Mouse (Mus musculus) forebrain, embryonic 13.5 days (tissue): ENCODE results near the gene Apol7e. TPM values are rescaled to one million over a fixed set of nuclear protein-coding genes. Genes with fewer than 3 reads are reported as not detected.

Experiments used
- ATAC-seq: fragments of 200-750 bp; cut with Nextera tagmentation; 2 replicates; pipeline ENCODE4 v1.8.0; 2017
- H3K27ac ChIP-seq: fragments of 300-500 bp; sonication (generic); 2 replicates; pipeline ENCODE4 v1.5.1; 2015; ENCODE audit warnings: inconsistent platforms, mild to moderate bottlenecking, moderate library complexity
- H3K27me3 ChIP-seq: fragments of 300-500 bp; sonication (generic); 2 replicates; pipeline ENCODE4 v1.6.1; 2015; ENCODE audit warnings: mild to moderate bottlenecking, inconsistent platforms
- H3K36me3 ChIP-seq: fragments of 300-500 bp; sonication (generic); 2 replicates; pipeline ENCODE4 v1.6.1; 2015; ENCODE audit warnings: mild to moderate bottlenecking, inconsistent platforms; ENCODE audit not compliant: poor library complexity, severe bottlenecking
- H3K4me1 ChIP-seq: fragments of 300-500 bp; sonication (generic); 2 replicates; pipeline ENCODE4 v1.6.1; 2015; ENCODE audit warnings: inconsistent platforms
- H3K4me2 ChIP-seq: fragments of 300-500 bp; sonication (generic); 2 replicates; pipeline ENCODE4 v1.6.1; 2015; ENCODE audit warnings: inconsistent platforms, mild to moderate bottlenecking, moderate library complexity
- H3K4me3 ChIP-seq: fragments of 300-500 bp; sonication (generic); 2 replicates; pipeline ENCODE4 v1.5.1; 2015; ENCODE audit warnings: mild to moderate bottlenecking, inconsistent platforms
- H3K9ac ChIP-seq: fragments of 300-500 bp; sonication (generic); 2 replicates; pipeline ENCODE4 v1.6.1; 2015; ENCODE audit warnings: mild to moderate bottlenecking, inconsistent platforms
- H3K9me3 ChIP-seq: fragments of 300-500 bp; sonication (generic); replicated peaks from 2 replicates; pipeline ENCODE4 v1.6.1; 2016; ENCODE audit warnings: inconsistent platforms
- WGBS: fragments of 180-500 bp; shearing (Covaris S2); methylation state at CpG from one replicate; pipeline ENCODE4 v1.1.7; 2015; 5-methylcytosine and 5-hydroxymethylcytosine counted together
- polyA plus RNA-seq: library from polyadenylated mRNA; unstranded; fragments of >200 nt; fragmentation: Nextera tagmentation; extraction: Ambion mirVana; gene quantifications from 2 replicates; pipeline ENCODE4 v1.2.1, GENCODE M21; 2015

The Apol7e gene
- polyA plus RNA-seq, 1 experiment from 2014 or later = not detected

GRCm38 (mm10) chr15:77761561-77762380, 63.1 kb downstream of the Apol7e start:
- ATAC-seq = no peak
- H3K4me1 ChIP-seq = no peaks in the 10 kb centered on the region
- H3K9me3 ChIP-seq = no peaks in the 10 kb centered on the region
- no peaks in the 10 kb centered on the region for H3K27me3 ChIP-seq
- H3K4me3 ChIP-seq = no peak overlapping the region
- peaks cover 69% of the 10 kb centered on the region for H3K36me3 ChIP-seq
- 79% methylated on average over 22 of the region's 22 CpGs for WGBS
- H3K9ac ChIP-seq = no peak overlapping the region
- no peak overlapping the region for H3K27ac ChIP-seq
- H3K4me2 ChIP-seq = no peak overlapping the region

- no peaks in the 10 kb centered on the region for H3K9me3 ChIP-seq
- H3K9ac ChIP-seq = no peak overlapping the region
- WGBS = 93% methylated on average over 16 of the region's 16 CpGs
- H3K4me1 ChIP-seq = no peaks in the 10 kb centered on the region
- no peaks in the 10 kb centered on the region for H3K27me3 ChIP-seq
- no peak overlapping the region for H3K4me2 ChIP-seq
- H3K27ac ChIP-seq = no peak overlapping the region
- peaks cover 82% of the 10 kb centered on the region for H3K36me3 ChIP-seq
- no peak overlapping the region for H3K4me3 ChIP-seq
- no peak for ATAC-seq
Measured at GRCm38 (mm10) chr15:77763050-77763449, 64.4 kb downstream of the Apol7e start.

GRCm38 (mm10) chr15:77763702-77764101, 65.0 kb downstream of the Apol7e start:
- Histone ChIP-seq H3K4me3 (no peak overlapping the region), H3K27me3 (no peaks in the 10 kb centered on the region), H3K27ac (no peak overlapping the region), H3K4me2 (no peak overlapping the region), H3K9me3 (no peaks in the 10 kb centered on the region), H3K9ac (no peak overlapping the region), H3K36me3 (peaks cover 88% of the 10 kb centered on the region), H3K4me1 (no peaks in the 10 kb centered on the region)
- WGBS = 93% methylated on average over 11 of the region's 11 CpGs
- ATAC-seq = no peak

DNA sequence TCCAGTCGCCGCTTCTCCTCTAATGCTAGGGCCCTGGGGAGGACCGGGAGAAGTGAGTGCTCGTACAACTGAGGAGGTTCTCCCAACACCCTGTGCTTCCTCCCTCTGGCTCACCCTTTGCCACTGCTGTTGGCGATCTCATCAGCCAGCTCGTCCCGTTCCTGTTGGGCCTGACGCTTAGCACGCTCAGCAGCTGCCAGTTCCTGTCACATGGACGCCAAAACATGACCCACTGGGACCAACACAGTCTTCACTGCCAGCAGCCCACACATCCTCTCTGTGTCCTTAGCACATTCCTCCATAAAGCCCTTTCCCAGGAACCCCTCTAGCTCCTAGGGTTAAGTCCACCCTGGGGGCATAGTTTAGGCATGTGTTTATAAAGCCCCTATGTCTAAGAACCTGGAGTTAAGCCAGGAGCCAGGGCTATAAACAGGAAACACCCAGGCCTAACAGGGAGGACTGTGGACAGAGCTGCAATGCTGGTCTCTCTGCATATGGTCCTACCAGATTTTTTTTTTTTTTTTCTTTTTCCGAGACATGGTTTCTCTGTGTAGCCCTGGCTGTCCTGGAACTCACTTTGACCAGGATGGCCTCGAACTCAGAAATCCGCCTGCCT, 65.8 kb downstream of the Apol7e start:
- no peak overlapping the region for H3K4me2 ChIP-seq
- no peak overlapping the region for H3K9ac ChIP-seq
- H3K27me3 ChIP-seq = no peaks in the 10 kb centered on the region
- H3K4me1 ChIP-seq = no peaks in the 10 kb centered on the region
- no peak for ATAC-seq
- H3K4me3 ChIP-seq = no peak overlapping the region
- H3K36me3 ChIP-seq = peaks cover 96% of the 10 kb centered on the region
- H3K27ac ChIP-seq = no peak overlapping the region
- H3K9me3 ChIP-seq = no peaks in the 10 kb centered on the region
- WGBS = 85% methylated on average over 13 of the region's 13 CpGs

DNA sequence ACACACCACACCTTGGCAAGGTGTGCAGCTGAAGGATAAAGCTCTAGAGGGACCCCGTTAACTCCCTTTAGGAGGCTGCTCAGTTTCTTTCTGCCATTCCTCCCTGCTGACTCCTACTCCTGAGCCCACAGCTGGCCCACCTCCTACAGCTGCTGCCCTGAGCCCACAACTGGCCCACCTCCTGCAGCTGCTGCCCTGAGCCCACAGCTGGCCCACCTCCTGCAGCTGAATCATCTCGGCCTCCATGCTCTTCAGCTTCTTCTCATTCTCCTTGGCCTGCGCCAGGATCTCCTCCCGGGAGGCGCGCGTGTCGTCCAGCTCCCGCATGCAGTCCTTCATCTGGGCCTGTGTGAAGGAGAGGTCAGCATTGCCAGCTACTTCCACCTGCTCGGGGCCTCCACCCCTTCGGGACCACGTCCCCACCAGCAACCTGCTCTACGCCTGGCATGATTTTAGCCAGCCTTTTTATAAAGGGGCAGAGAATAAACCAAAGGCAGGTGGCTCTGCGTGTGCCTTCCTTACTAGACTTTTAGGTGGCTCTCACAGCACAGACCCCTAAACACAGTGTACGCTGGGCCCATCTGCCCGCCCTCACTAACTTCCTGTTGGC, 66.9 kb downstream of the Apol7e start:
- no peaks in the 10 kb centered on the region for H3K9me3 ChIP-seq
- no peak overlapping the region for H3K4me2 ChIP-seq
- H3K27me3 ChIP-seq = no peaks in the 10 kb centered on the region
- H3K4me3 ChIP-seq = no peak overlapping the region
- H3K9ac ChIP-seq = no peak overlapping the region
- no peak overlapping the region for H3K27ac ChIP-seq
- peaks cover 100% of the 10 kb centered on the region for H3K36me3 ChIP-seq
- ATAC-seq = no peak
- no peaks in the 10 kb centered on the region for H3K4me1 ChIP-seq
- WGBS = 96% methylated on average over 16 of the region's 16 CpGs

- no peak for ATAC-seq
- Histone ChIP-seq H3K36me3 (peaks cover 100% of the 10 kb centered on the region), H3K27ac (no peak overlapping the region), H3K27me3 (no peaks in the 10 kb centered on the region), H3K9me3 (no peaks in the 10 kb centered on the region), H3K4me3 (no peak overlapping the region), H3K9ac (no peak overlapping the region), H3K4me1 (no peaks in the 10 kb centered on the region), H3K4me2 (no peak overlapping the region)
- 92% methylated on average over 11 of the region's 11 CpGs for WGBS
Measured at GRCm38 (mm10) chr15:77766981-77767380, 68.3 kb downstream of the Apol7e start.

Other genes starting within 250 kb of the Apol7e start
- gene Apol10a, start 221.8 kb upstream of the Apol7e start, polyA plus RNA-seq = not detected in 2 replicates
- not detected in 2 replicates for gene Apol11a, start 190.6 kb upstream of the Apol7e start, polyA plus RNA-seq
- not detected in 2 replicates for gene Apol7c, start 165.5 kb upstream of the Apol7e start, polyA plus RNA-seq
- not detected in 2 replicates for gene 1700025B11Rik, start 137.0 kb upstream of the Apol7e start, polyA plus RNA-seq
- 0.09 TPM in 1 of 2 replicates, not detected in the other for gene Apol10b, start 102.7 kb upstream of the Apol7e start, polyA plus RNA-seq
- not detected in 2 replicates for gene Gm36245, start 99.6 kb upstream of the Apol7e start, polyA plus RNA-seq
- gene Apol11b, start 55.6 kb upstream of the Apol7e start, polyA plus RNA-seq = 0.11 TPM in 1 of 2 replicates, not detected in the other
- not detected in 2 replicates for gene Apol9b, start 30.2 kb downstream of the Apol7e start, polyA plus RNA-seq
- gene Apol8, start 58.1 kb downstream of the Apol7e start, polyA plus RNA-seq = 0.08 TPM in 1 of 2 replicates, not detected in the other
- gene Myh9, start 143.3 kb downstream of the Apol7e start, polyA plus RNA-seq = 13.4 and 14.4 TPM in 2 replicates
- 234 and 249 TPM in 2 replicates for gene Txn2, start 230.1 kb downstream of the Apol7e start, polyA plus RNA-seq